Mouse (Mus musculus) urinary bladder, postnatal 36 days (tissue): ENCODE results near the gene Ndufaf4.
"Not testable (repeated sequence)": the region's sequence is repeated elsewhere in the genome, so short reads cannot be mapped to it uniquely, and the experiment has no call there.

Experiments used
- DNase-seq, 2 experiments: peaks; one replicate each; pipeline ENCODE4 v3.0.0; 2022; ENCODE audit warnings: low spot score in 2 of 2, mixed read lengths in 1 of 2

Ndufaf4 gene

GRCm38 (mm10) chr4:24897851-24898515, at the start of gene Ndufaf4:
Gene Ndufaf4 (plus strand): TSS chr4:24898083.
- peak; percentile 95 to 98 for DNase-seq

GRCm38 (mm10) chr4:24850401-24851325, 47.2 kb upstream of the Ndufaf4 start, which contains the start of gene Klhl32:
Gene Klhl32 (minus strand): TSS chr4:24851124.
- peak; percentile 26 to 47 for DNase-seq

- no peak for DNase-seq
Measured at GRCm38 (mm10) chr4:24865691-24866090, 32.2 kb upstream of the Ndufaf4 start.

GRCm38 (mm10) chr4:24869230-24869629, 28.7 kb upstream of the Ndufaf4 start:
- no peak for DNase-seq

GRCm38 (mm10) chr4:24889386-24889785, 8.5 kb upstream of the Ndufaf4 start:
- not testable (repeated sequence) for DNase-seq

GRCm38 (mm10) chr4:24892293-24892692, 5.6 kb upstream of the Ndufaf4 start:
- not testable (repeated sequence) for DNase-seq

GRCm38 (mm10) chr4:24894625-24895024, 3.3 kb upstream of the Ndufaf4 start:
- no peak for DNase-seq

- DNase-seq = no peak
Measured at GRCm38 (mm10) chr4:24896829-24897228, 1.1 kb upstream of the Ndufaf4 start.

GRCm38 (mm10) chr4:24897351-24897750, 532 bp upstream of the Ndufaf4 start:
- DNase-seq = no peak

GRCm38 (mm10) chr4:24898636-24899035, 753 bp downstream of the Ndufaf4 start:
- no peak for DNase-seq

GRCm38 (mm10) chr4:24899146-24899545, 1.3 kb downstream of the Ndufaf4 start:
- no peak for DNase-seq

- no peak for DNase-seq
Measured at GRCm38 (mm10) chr4:24907745-24908144, 9.9 kb downstream of the Ndufaf4 start.

- no peak for DNase-seq
Measured at GRCm38 (mm10) chr4:24915631-24916030, 17.7 kb downstream of the Ndufaf4 start.

- no peak for DNase-seq
Measured at GRCm38 (mm10) chr4:24920006-24920577, 22.2 kb downstream of the Ndufaf4 start.

- no peak for DNase-seq
Measured at GRCm38 (mm10) chr4:24924726-24925125, 26.8 kb downstream of the Ndufaf4 start.

GRCm38 (mm10) chr4:24928260-24928780, 30.4 kb downstream of the Ndufaf4 start:
- no peak for DNase-seq

GRCm38 (mm10) chr4:24928926-24929325, 31.0 kb downstream of the Ndufaf4 start:
- DNase-seq = no peak

GRCm38 (mm10) chr4:24942728-24943424, 45.0 kb downstream of the Ndufaf4 start:
- DNase-seq = no peak
